Mouse (Mus musculus): ENCODE measurements around the gene Zmynd10.

- TF ChIP-seq GATA1 (IDR thresholded peaks at IDR 0.05; ENCODE audit: borderline replicate concordance, low read length) = no peak
- TF ChIP-seq FLI1 (IDR thresholded peaks at IDR 0.05; ENCODE audit: low read length) = no peak
These were observed 25.2 kb downstream of the Zmynd10 start for GRCm38 (mm10) chr9:107572327-107572662.

Measured in megakaryocyte, embryonic 14.5 days (primary cell).